Mouse (Mus musculus) midbrain, embryonic 15.5 days (tissue): ENCODE measurements at regions not wholly inside any gene's neighbourhood (a gene's known extent, or its start where the extent isn't known, plus 50 kb on each side); places are given as distances from the start of the nearest gene placed in this dataset.

Experiments used
- ATAC-seq: fragments of 200-750 bp; cut with Nextera tagmentation; replicated peaks from 2 replicates; pipeline ENCODE4 v1.8.0; 2017; ENCODE audit warnings: moderate TSS enrichment
- H3K27ac ChIP-seq: fragments of 300-500 bp; sonication (generic); 2 replicates; pipeline ENCODE4 v1.5.1; 2015; ENCODE audit warnings: mild to moderate bottlenecking, inconsistent platforms
- H3K27me3 ChIP-seq: fragments of 300-500 bp; sonication (generic); replicated peaks from 2 replicates; pipeline ENCODE4 v1.6.1; 2015; ENCODE audit warnings: inconsistent platforms
- H3K36me3 ChIP-seq: fragments of 300-500 bp; sonication (generic); replicated peaks from 2 replicates; pipeline ENCODE4 v1.6.1; 2015; ENCODE audit warnings: inconsistent platforms
- H3K4me1 ChIP-seq: fragments of 300-500 bp; sonication (generic); 2 replicates; pipeline ENCODE4 v1.6.1; 2015; ENCODE audit warnings: inconsistent platforms
- H3K4me2 ChIP-seq: fragments of 300-500 bp; sonication (generic); 2 replicates; pipeline ENCODE4 v1.6.1; 2015; ENCODE audit warnings: inconsistent platforms, mild to moderate bottlenecking, moderate library complexity
- H3K4me3 ChIP-seq: fragments of 300-500 bp; sonication (generic); 2 replicates; pipeline ENCODE4 v1.5.1; 2015; ENCODE audit warnings: mild to moderate bottlenecking, inconsistent platforms
- H3K9ac ChIP-seq: fragments of 300-500 bp; sonication (generic); 2 replicates; pipeline ENCODE4 v1.6.1; 2015; ENCODE audit warnings: mild to moderate bottlenecking, inconsistent platforms
- H3K9me3 ChIP-seq: fragments of 300-500 bp; sonication (generic); 2 replicates; pipeline ENCODE4 v1.6.1; 2016; ENCODE audit warnings: inconsistent platforms
- WGBS: fragments of 180-500 bp; shearing (Covaris S2); methylation state at CpG from one replicate; pipeline ENCODE4 v1.1.7; 2015; ENCODE audit warnings: mixed read lengths; 5-methylcytosine and 5-hydroxymethylcytosine counted together

DNA sequence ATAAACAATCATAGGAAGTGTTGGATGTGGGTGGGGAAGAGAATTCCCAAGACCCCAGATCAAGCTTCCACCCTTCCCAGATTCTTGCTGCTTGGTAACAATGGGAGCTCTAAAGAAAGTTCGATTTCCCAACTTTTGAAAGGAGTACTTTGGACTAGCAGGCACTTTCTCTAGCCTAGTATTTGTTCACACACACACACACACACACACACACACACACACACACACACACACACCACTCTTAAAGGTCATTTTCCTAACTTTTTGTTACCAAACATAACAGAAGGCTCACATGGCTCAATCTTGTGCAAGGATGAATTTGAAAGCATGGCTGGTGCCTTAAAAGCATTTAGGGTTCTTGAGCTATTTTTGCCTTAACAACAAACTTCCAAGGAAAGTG is 71.6 kb upstream of the Pgrmc2 start:
- 77% methylated on average over 1 of the region's 1 CpGs for WGBS
- no peak overlapping the region for H3K4me2 ChIP-seq
- H3K9me3 ChIP-seq = no peaks in the 10 kb centered on the region
- no peak overlapping the region for H3K9ac ChIP-seq
- no peaks in the 10 kb centered on the region for H3K36me3 ChIP-seq
- H3K27ac ChIP-seq = no peak overlapping the region
- peaks cover 5% of the 10 kb centered on the region; the same call in 1 of the 2 replicates for H3K4me1 ChIP-seq
- H3K4me3 ChIP-seq = no peak overlapping the region
- ATAC-seq = no peak
- H3K27me3 ChIP-seq = no peaks in the 10 kb centered on the region

DNA sequence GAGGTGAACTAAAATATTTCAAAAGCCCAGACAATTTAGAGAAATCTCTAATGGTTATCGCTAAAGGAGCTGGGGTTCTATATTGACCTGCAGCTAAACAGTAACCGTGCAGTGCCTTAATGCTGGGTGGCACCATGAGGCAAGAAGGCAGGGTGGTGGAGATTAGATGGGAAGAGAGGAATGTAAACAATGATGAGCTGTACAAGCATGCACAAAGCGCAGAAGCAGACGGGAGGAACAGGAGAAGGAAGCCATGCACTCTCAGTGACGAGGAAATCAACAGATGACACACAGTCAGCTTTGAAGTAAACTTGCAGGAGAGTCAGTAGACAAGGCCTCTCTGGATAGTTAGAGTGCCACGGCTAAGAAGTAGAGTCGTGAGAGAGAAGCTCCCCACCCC is 69.1 kb upstream of the Pgrmc2 start:
- Histone ChIP-seq H3K9ac (no peak overlapping the region), H3K27me3 (no peaks in the 10 kb centered on the region), H3K9me3 (no peaks in the 10 kb centered on the region), H3K27ac (no peak overlapping the region), H3K4me1 (peaks cover 5% of the 10 kb centered on the region; the same call in 1 of the 2 replicates), H3K4me2 (no peak overlapping the region), H3K36me3 (no peaks in the 10 kb centered on the region), H3K4me3 (no peak overlapping the region)
- ATAC-seq = no peak
- 82% methylated on average over 7 of the region's 7 CpGs for WGBS

DNA sequence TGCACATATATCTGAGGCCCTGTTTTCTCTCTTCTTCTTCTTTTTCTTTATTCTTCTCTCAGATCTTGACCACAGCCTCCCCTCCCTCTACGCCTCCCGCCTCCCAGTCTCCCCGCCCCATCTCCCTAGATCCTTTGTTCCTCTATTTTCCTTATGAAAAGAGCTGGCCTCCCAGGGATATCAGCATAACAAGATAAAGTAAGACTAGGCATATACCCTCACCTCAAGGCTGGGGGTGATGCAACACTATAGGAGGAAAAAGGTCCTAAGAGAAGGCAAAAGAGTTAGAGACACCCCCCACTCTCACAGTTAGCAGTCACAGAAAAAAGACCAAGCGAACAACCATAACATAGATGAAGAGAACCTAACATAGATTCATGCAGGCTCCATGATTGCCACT is 57.5 kb upstream of the Pgrmc2 start:
- Histone ChIP-seq H3K27me3 (no peaks in the 10 kb centered on the region), H3K27ac (no peak overlapping the region), H3K9ac (no peak overlapping the region), H3K4me3 (no peak overlapping the region), H3K4me2 (no peak overlapping the region), H3K36me3 (no peaks in the 10 kb centered on the region), H3K4me1 (no peaks in the 10 kb centered on the region), H3K9me3 (no peaks in the 10 kb centered on the region)
- ATAC-seq = no peak
- 87% methylated on average over 4 of the region's 4 CpGs for WGBS

DNA sequence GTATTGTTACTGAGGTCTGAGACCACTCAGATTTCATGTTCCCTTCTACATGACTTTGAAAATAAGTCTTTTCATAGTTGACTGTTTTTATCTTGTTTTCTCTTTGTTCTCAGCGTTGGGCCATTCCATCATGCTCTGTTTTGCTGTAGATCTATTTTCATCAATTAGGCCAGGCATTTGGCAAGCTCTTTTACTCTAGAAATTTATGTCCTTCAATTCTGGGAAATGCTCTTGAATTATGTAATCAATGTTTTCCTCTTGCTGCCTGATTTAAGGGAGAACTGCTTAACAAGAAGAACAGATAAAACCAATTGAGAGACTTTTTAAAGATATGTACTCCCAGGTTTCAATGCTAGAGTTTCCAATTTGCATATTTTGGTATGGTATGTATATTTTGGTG is 55.1 kb upstream of the Pgrmc2 start:
- no peak for ATAC-seq
- H3K27me3 ChIP-seq = no peaks in the 10 kb centered on the region
- H3K36me3 ChIP-seq = no peaks in the 10 kb centered on the region
- 98% methylated on average over 1 of the region's 1 CpGs for WGBS
- H3K4me1 ChIP-seq = no peaks in the 10 kb centered on the region
- no peak overlapping the region for H3K27ac ChIP-seq
- no peaks in the 10 kb centered on the region for H3K9me3 ChIP-seq
- H3K9ac ChIP-seq = no peak overlapping the region
- no peak overlapping the region for H3K4me3 ChIP-seq
- no peak overlapping the region for H3K4me2 ChIP-seq

DNA sequence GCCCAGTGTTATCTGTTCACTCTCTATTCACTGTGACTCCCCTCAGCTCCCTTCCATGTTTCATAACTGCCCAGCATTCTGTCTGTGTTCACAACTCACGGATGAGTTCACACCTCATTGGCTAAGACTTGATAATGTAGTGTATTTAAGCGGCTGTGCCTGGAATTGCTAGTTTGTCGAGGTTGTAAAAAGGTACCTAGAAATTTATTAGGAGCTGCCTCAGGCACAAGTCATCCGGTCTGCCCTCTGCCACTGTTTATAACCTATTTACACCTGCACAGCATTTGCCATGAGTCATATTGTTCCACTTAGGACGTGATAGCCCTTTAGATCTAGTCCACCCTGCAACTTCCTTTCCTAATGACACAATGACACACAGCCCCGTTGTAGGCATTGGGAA is 50.0 kb upstream of the Pgrmc2 start:
- Histone ChIP-seq H3K27me3 (no peaks in the 10 kb centered on the region), H3K9ac (no peak overlapping the region), H3K4me2 (no peak overlapping the region), H3K9me3 (no peaks in the 10 kb centered on the region), H3K4me3 (no peak overlapping the region), H3K36me3 (no peaks in the 10 kb centered on the region), H3K27ac (no peak overlapping the region), H3K4me1 (no peaks in the 10 kb centered on the region)
- no peak for ATAC-seq
- 85% methylated on average over 6 of the region's 6 CpGs for WGBS
